Mouse (Mus musculus) cerebellum, adult (tissue): ENCODE data around the gene Ankrd13b.

Experiments
- ATAC-seq: cut with Nextera tagmentation; 2 replicates; pipeline ENCODE4 v1.9.2; 2017; ENCODE audit warnings: mild to moderate bottlenecking, moderate library complexity, mixed read lengths; ENCODE audit not compliant: insufficient number of reproducible peaks, low FRiP score, low TSS enrichment

The Ankrd13b gene

DNA sequence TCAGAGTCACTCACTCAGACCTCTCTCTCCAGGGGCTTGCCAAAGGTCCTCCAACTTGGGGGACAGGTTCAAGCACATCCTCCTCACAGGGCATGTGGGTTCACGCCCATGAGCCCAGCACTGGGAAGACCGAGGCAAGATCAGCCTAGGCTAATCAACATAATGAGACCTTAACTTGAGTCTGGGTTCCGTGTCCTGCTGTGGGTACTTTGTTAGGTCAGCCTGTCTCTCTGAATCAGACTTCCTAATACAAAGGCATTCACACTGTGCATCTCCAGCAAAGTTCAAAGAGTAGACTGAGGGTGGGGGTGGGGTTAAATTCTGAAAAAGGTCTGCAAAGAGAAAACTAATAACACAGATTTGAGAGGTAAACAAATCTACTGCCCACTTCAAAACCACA is 24.4 kb downstream of the Ankrd13b start:
- ATAC-seq, result no peak

DNA sequence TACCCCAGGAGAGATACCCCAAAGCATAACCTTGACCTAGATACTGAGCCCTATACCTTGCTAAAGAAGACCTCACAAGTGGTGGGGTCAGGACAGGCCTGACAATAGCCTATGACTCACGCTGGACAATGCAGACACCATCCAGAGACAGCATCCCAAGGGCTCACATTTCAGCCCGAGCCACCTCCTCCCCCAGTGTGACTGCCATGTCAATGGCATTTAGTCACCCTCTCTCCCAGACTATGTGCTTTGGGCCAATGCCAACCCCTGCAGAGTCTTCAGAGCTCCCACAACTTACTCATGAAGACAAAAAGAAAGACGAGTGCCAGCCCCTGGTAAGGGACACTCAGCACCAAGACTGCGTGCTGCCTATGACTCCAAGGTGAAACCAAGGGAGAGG is 24.8 kb downstream of the Ankrd13b start:
- no peak for ATAC-seq

DNA sequence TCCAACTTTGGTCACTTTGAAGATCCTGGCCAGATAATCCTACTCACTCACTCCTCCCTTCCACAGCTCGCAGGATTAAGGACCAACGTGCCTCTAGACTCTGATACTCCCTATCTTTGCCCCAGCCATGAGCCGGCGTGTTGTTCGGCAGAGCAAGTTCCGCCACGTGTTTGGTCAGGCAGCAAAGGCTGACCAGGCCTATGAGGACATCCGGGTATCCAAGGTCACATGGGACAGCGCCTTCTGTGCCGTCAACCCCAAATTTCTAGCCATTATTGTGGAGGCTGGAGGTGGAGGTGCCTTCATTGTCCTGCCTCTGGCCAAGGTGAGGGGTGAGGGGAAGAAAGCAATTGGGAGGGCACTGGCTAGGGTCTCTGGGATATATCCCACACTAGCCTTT is 25.7 kb downstream of the Ankrd13b start:
- no peak for ATAC-seq

DNA sequence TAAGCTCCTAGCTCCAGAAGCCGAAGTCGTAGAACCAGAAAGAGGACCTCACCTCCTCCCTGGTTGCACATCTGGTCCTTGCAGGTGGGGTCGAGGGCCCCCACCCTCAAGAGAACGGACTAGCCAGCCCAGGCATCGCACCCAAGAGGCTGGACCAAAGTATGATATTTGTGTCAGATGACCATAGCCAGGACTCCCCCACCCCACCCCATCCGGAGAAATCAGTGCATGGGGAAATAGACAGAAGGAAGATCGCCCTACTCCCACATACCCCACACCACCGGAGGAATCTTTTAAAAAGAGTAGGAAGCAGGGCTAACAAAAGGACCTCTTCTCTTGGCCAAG is 26.4 kb downstream of the Ankrd13b start:
- no peak for ATAC-seq

DNA sequence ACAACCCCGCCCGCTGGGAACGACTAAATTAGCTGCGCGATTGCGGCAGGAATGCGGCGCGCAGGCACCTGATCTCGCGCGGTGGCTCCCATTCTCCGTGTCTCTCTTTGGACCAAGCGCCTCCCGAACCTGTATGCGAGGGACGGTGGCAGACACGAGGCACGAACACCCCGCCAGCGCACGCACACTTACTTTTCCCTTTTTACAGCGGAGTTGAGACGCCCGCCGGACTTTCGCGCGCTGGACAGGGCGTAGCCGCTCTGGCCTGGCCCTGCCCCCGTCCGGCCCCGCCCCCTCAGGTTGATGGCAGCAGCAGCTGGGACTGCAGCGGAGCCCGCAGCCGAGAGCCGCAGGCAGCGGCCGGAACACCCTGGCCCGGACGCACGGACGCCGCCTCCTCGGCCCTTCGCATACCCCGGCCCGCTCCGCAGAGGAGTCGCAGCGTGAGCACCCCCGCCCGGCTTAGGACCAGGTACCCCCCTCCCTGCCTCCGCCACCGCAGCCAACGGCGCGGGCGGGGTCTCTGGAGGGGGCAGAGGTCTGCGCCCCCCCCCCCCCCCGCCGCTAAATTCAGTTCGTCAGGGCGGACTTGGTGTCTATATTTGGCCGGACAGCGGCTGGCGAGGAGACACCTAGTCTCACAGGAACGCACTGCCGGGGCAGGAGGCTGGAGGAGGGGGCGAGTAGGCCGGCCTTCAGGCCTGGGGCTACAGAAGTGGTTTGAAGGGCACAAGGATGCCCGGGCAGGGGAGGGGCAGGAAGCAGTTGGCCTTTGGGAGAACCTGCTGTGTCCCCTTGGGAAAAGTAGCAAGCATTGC is 27.0 kb downstream of the Ankrd13b start, which contains the start of gene Coro6:
Gene Coro6, plus strand, starts transcription at position 129 of the 818 bp plus-strand sequence.
- 0 out of 2 replicates have a peak, but pooled peaks have one; percentile 41 for ATAC-seq

DNA sequence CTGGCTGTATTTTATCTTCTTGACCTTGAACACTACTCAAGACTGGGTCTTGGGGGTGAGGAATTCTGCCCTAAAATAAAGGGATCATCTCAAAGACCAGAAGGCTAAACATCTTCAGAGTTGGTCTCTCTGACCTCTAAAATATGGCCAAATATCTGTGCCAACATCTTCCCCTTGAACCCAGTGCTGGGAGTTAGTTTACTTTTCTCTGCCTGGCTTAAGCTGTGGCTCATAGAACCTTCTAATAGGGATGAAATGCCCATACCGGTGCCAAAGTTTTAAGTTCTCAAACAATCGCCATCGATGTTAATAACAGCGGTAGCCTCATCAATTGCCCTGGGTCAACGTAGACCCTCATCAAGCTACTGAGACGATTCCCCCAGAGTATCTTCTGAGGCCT is 27.6 kb downstream of the Ankrd13b start:
- no peak for ATAC-seq

DNA sequence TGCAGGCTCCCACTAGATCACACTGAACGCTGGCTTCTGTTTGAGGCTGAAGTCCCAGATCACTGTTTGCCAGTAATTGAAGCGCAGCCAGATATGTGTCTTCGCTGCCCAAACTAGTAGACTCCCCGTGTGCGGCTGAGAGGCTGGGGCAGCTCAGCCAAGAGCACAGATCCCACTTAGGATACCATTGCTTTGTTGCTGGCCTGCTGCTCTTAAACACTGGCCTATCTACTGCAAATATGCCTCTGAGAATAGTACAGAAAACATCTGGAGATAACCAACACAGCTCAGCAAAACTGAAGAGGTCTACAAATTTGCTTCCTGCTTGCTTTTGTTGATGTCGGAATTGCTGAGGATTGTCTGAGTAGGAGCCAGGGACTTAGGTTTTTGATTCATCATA is 32.6 kb downstream of the Ankrd13b start:
- ATAC-seq, result no peak; the same call in 1 of the 2 replicates

DNA sequence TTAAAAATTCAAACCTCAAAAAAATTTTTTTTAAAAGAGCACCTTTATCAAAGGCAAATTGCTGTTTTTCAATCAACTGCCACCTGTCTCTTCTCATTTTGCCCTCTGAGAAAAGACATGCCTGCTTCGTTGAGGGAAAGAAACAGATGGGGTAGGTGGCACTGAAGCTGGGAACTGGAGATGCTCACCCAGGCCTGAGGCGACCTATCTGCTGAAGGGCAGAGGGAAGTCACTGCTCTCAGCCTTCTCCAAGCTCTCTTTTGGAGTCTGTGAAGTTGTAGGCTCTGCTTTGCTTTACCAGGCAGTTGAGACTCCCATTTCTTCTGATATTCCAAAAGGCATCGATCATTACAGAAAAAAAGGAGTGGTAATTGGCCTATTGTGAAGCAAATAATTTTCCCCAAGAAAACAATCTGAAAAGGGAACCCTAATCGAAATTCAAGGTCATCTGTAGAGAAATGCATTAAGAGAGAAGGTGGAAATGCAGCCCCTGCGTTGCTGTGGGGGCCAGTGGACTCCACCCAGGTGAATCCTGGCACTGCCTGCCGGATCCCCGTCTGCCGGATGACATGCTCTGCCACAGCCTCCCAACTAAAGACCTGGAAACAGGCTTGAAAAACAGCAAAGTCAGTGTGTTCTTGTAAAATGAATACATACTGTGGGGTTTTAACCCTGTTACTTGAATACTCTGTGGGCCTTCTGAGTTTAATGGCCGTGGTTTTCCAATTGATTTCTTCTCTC is 33.5 kb downstream of the Ankrd13b start:
- ATAC-seq, result no peak

DNA sequence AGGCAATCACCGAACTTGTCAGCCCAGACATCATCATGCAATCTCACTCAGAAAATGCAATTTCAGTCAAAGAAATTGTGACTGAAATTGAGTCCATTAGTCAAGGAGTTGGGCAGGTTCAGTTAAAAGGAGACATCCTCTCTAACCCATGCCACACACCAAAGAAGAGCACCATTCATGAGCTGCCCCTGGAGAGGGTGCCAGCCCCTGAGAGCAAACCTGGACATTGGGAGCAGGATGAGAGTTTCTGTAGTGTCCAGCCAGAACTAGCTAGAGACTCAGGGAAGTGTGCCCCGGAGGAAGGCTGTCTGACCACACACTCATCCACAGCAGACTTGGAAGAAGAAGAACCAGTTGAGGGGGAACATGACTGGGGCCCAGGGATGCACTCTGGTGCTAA is 36.1 kb downstream of the Ankrd13b start:
- no peak for ATAC-seq

DNA sequence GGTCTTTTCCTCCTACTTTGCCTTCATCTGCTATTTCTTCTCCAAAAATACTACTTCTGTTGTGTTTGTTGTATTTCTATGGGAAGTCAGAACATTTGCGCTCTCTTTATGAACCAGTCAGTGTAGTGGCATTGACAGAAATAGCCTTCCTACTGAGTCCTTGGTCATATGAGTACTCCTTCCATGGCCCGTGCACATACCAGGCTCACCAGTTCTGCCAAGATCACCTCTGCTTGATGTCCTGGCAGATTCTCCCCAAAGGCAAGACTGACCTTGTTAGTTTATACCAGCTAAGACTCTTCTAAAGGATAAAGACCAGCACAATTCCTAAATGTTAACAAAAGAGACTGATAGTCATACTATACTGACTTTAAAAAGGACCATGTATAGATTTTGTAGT is 37.8 kb downstream of the Ankrd13b start:
- no peak for ATAC-seq

DNA sequence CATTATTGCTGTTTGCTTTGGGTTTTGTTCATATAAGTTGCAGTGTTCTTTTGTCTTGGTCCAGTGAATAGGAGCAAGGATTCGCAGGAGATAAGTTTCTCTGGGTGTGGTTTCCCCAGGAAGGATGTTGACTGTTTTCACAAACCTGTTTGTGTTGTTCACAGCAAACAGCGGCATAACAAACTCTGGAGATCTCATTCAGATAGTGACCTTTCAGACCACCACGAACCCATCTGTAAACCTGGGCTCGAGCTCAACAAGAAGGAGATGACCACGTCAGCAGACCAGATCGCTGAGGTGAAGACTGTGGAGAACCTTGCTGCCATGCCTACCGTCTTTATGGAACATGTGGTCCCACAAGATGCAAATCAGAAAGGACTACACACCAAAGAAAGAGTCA is 40.3 kb downstream of the Ankrd13b start:
- no peak for ATAC-seq

DNA sequence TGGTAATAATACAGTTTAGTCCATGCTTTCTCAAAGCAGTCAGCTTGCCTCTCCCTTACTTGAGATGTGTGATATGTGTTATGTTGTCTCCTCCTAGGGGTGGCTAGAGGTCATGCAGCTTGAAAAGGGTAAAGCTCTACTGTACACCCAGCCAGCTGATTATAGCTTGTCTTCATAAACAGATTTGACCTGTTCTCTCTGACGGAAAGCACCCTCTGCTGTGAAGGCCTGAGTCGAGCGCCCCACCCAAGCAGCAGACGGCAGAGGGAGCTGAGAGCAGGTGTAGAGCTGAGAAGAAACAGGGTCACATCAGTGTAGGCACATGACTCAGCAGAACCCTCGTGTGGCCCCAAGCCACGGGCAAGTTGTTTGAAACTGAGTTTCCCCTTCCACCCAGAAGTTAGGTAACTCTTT is 42.8 kb downstream of the Ankrd13b start:
- ATAC-seq, result peak; percentile 75; the same call in 1 of the 2 replicates

DNA sequence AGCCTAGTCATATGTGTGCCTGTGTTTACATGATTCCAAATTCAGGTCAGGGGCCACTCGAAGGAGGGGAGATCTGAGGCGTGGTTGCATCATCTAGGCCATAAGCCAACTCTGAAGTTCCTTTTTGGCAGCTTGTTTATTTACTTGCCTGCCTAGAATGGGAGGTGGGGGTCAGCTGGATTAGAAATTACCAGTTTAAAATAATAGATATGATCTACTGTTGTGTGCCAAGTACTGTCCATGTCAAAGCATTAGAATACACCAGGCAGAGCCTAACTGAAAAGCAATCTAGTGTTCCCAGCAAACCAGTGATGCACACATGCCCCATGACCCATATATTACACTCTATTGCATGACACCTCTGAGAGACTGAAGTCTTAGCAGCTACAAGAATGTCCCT is 44.5 kb downstream of the Ankrd13b start:
- ATAC-seq, result no peak

DNA sequence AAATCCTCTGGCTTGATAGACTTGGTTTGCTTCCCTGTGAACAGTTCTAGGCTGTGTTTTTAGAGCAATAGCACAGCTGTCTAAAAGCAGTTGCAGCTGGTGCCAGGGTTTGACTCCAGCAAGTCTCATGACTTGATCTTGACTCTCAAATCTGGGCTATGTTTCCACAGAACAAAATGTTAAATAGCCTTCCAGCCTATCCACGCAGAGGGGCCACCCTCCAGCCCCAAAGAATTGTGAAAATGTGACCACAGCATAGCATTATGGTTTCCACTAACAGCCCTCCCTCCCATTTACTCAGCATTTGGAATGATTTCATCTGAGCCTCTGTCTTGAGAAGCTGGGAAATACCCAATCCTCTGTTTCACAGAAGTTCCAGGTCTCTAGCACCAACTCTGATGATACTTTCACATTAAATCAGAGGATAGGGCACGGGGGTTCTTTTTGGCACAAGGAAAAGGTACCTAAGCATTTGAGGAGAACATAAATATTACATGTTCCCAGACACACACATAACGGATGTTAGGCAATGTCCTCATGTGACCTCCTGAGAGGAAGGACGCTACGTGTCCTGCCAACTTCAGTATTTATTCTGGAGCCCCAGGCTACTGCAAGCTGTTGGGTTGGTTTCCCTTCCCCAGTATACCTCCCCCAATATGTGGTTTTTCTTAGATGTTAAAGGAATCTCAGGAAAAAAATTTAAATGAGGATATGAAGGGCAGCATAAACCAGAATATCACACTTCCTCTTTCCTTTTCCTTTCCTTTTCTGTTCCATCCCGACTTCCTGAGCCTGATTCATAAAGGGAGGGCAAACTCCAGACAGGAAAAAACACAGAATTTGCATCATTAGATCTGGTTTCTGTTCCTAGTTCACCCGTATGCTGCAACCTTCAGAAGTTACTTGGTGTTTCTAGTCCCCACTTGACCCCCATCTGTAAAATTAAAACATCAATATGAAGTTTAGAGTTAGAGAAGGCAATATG is 47.0 kb downstream of the Ankrd13b start:
- no peak for ATAC-seq

DNA sequence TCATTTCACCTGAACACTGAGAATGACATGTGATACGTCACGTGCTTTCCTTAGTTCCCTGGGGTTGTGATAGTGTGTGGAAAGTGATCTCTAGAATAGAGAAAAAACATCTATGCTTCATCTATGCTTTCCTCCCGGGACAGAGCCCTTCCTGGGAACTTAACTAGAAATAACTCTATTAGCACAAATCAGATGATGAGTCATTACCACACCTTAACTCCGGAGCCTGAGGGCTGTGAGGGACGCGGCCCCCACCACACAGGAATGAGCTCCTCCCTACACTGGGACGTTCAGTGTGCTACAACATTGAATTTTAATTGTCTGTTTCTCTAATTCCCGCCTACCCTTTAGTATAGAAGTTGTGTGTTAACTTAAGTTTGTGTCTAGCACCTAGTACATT is 48.5 kb downstream of the Ankrd13b start:
- ATAC-seq, result no peak

DNA sequence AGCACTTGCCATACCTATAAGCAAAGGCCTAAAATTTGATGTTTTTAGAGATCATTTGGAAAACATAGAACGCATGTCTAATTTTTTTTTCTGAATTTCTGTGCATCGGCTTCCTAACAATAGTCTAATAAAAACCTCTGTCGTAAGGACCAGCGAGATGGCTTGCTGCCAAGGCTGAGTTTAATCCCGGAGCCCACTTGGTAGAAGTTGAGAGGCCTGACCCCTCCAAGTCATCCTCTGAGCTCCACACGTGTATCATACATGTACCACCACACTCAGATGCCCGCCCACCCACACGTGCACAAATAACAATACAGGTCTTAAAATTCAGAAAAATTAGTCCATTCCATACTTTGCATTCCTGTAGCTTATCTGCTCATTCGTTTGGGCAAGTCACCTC is 49.4 kb downstream of the Ankrd13b start:
- ATAC-seq, result no peak

DNA sequence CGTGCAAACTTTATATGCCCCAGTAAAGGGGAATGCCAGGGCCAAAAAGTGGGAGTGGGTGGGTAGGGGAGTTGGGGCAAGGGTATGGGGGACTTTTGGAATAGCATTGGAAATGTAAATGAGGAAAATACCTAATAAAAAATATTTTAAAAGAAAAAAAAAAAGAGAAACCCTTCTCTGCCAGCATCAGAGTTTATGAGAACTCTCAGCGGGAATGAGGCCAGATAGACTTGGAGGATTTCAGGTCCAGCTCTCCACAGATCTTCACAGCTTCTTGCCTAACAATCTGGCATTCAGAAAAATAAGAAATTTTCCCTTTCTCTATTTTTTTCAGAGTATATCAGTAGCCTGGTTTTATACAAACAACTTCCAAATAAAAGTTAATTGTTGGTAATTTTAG is 52.5 kb downstream of the Ankrd13b start:
- no peak for ATAC-seq

DNA sequence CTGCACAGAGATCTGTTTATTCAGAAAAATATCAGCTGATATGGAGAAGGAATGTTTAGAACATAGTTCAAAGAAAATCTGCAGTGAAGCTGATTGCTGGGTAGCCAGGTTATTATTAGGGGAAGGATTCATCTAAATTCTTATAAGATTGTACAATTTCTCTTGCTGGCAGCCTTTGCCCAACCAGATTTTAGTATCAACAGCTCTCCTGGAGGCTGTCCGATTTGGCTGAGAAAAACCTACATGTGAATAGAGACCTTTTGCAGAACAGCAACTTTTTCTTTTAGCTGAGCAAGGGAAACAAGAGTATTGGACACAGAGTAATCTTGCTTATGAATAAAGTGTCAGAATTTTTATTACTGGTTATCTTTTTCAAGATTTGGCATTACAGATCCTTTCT is 61.0 kb downstream of the Ankrd13b start:
- ATAC-seq, result no peak

DNA sequence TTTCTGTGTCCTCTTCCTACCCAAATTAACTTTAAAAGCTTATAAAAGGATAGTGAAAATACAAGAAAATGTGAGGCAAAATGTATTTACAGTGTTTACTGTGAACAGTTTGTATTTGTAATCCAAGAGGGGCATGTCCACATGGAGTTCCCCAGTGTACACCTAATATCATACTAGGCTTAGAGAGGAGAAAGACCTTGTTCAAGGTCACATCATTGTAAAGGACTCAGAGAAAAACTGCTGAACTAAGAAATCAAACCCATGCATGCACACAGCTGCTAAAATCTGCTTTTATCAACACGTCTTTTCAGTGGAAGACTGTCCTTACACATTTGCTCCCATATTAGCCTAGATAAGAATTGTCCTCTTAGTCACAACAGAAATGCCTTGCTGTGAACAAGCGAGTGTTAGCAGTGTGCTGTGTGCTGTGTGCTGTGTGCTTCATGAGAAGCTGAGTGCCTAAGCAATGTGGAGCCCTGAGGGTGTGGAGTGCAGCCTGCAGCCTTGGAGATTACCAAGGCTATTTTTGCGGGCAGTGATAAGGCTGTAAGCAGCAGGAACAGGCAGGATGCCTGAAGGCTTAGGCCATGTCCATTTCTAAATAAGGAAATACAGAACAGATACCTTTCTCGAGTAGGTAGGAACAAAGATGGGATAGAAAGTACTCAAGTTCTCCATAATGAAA is 66.2 kb downstream of the Ankrd13b start:
- no peak for ATAC-seq
